Mouse (Mus musculus) adrenal gland, adult (tissue): ENCODE measurements around the gene Pym1.

Source experiments
- DNase-seq, 2 experiments: peaks; one replicate each; pipeline ENCODE4 v3.0.0; 2022 to 2023; ENCODE audit warnings: low spot score in 1 of 2; ENCODE audit not compliant: inconsistent age in 2 of 2

The Pym1 gene

GRCm38 (mm10) chr10:128804271-128805091 is 56.8 kb downstream of the Pym1 start, which contains the start of gene Tmem198b:
Gene Tmem198b (minus strand): TSS chr10:128804370.
- DNase-seq: peak; percentile 74 to 93

GRCm38 (mm10) chr10:128805092-128806000 is 57.7 kb downstream of the Pym1 start:
- peak; percentile 97 to 98 for DNase-seq

GRCm38 (mm10) chr10:128806086-128806485 is 58.4 kb downstream of the Pym1 start:
- peak in 1 of 2 experiments; percentile 59 for DNase-seq

- DNase-seq: peak in 1 of 2 experiments; percentile 41
Observed at GRCm38 (mm10) chr10:128807018-128807417, 59.3 kb downstream of the Pym1 start.
